Mouse (Mus musculus) E14TG2a.4 (cell line): ENCODE measurements around the gene Atp8a2.
"Not testable (repeated sequence)": the region's sequence is repeated elsewhere in the genome, so short reads cannot be mapped to it uniquely, and the experiment has no call there.

Experiments used
- H3K27me3 ChIP-seq: 2 replicates; pipeline ENCODE4 v1.6.1; 2014; ENCODE audit warnings: low read length, control low read depth; ENCODE audit not compliant: insufficient read depth
- H3K36me3 ChIP-seq: 2 replicates; pipeline ENCODE4 v1.6.1; 2014; ENCODE audit warnings: low read length, control low read depth; ENCODE audit not compliant: insufficient read depth
- H3K4me1 ChIP-seq: replicated peaks from 2 replicates; pipeline ENCODE4 v1.6.1; 2014; ENCODE audit warnings: low read depth, low read length, control low read depth
- H3K4me3 ChIP-seq: replicated peaks from 2 replicates; pipeline ENCODE4 v1.5.1; 2014; ENCODE audit warnings: mild to moderate bottlenecking, low read length
- H3K9me3 ChIP-seq: 2 replicates; pipeline ENCODE4 v1.6.1; 2014; ENCODE audit warnings: low read length, control low read depth
- CTCF ChIP-seq: conservative IDR thresholded peaks from 2 replicates; pipeline ENCODE4 v1.5.1; 2014; ENCODE audit warnings: low read length
- NANOG ChIP-seq: IDR thresholded peaks from 2 replicates; pipeline ENCODE4 v1.6.1; 2014; ENCODE audit warnings: borderline replicate concordance, low read length, mixed read lengths
- POU5F1 ChIP-seq: IDR thresholded peaks from 2 replicates; pipeline ENCODE4 v1.6.1; 2014; ENCODE audit warnings: low read length, borderline replicate concordance

Atp8a2 gene

GRCm38 (mm10) chr14:59836876-59837543 lies 360.0 kb downstream of the Atp8a2 start:
- peaks cover 12% of the 10 kb centered on the region for H3K9me3 ChIP-seq
- no peaks in the 10 kb centered on the region for H3K36me3 ChIP-seq
- H3K4me1 ChIP-seq = no peaks in the 10 kb centered on the region
- no peak overlapping the region for H3K4me3 ChIP-seq
- no peak for TF ChIP-seq NANOG
- TF ChIP-seq POU5F1 = no peak
- TF ChIP-seq CTCF = no peak
- no peaks in the 10 kb centered on the region for H3K27me3 ChIP-seq

- Histone ChIP-seq H3K4me1 (no peaks in the 10 kb centered on the region), H3K36me3 (no peaks in the 10 kb centered on the region), H3K4me3 (no peak overlapping the region), H3K27me3 (peaks cover 2% of the 10 kb centered on the region; the same call in 1 of the 2 replicates), H3K9me3 (no peaks in the 10 kb centered on the region)
- no peak for TF ChIP-seq NANOG
- TF ChIP-seq POU5F1 = no peak
- no peak for TF ChIP-seq CTCF
Observed at GRCm38 (mm10) chr14:59829580-59829979, 367.4 kb downstream of the Atp8a2 start.

GRCm38 (mm10) chr14:59827409-59827808 lies 369.6 kb downstream of the Atp8a2 start:
- TF ChIP-seq POU5F1 (no peak), CTCF (no peak), NANOG (no peak)
- Histone ChIP-seq H3K4me3 (no peak overlapping the region), H3K36me3 (no peaks in the 10 kb centered on the region), H3K27me3 (peaks cover 5% of the 10 kb centered on the region; the same call in 1 of the 2 replicates), H3K9me3 (no peaks in the 10 kb centered on the region), H3K4me1 (no peaks in the 10 kb centered on the region)

GRCm38 (mm10) chr14:59820115-59820419 lies 376.9 kb downstream of the Atp8a2 start:
- no peaks in the 10 kb centered on the region for H3K4me1 ChIP-seq

GRCm38 (mm10) chr14:59819215-59820114 lies 377.5 kb downstream of the Atp8a2 start:
- Histone ChIP-seq H3K4me1 (no peaks in the 10 kb centered on the region), H3K9me3 (no peaks in the 10 kb centered on the region), H3K4me3 (no peak overlapping the region), H3K27me3 (peaks cover 6% of the 10 kb centered on the region; the same call in 1 of the 2 replicates), H3K36me3 (no peaks in the 10 kb centered on the region)
- TF ChIP-seq POU5F1 (no peak), NANOG (no peak), CTCF (no peak)

More at GRCm38 (mm10) chr14:59820115-59820419, 376.9 kb downstream of the Atp8a2 start:
- Histone ChIP-seq H3K27me3 (peaks cover 6% of the 10 kb centered on the region; the same call in 1 of the 2 replicates), H3K36me3 (no peaks in the 10 kb centered on the region), H3K4me3 (no peak overlapping the region), H3K9me3 (no peaks in the 10 kb centered on the region)
- TF ChIP-seq POU5F1 = no peak
- TF ChIP-seq CTCF = no peak
- no peak for TF ChIP-seq NANOG

- H3K27me3 ChIP-seq, H3K4me3 ChIP-seq, H3K36me3 ChIP-seq, H3K9me3 ChIP-seq: not testable (repeated sequence)
- peaks cover 39% of the 10 kb centered on the region for H3K4me1 ChIP-seq
Observed at GRCm38 (mm10) chr14:59810316-59810715, 386.7 kb downstream of the Atp8a2 start.

GRCm38 (mm10) chr14:59809790-59810189 lies 387.2 kb downstream of the Atp8a2 start:
- Histone ChIP-seq H3K36me3 (no peaks in the 10 kb centered on the region), H3K4me1 (peaks cover 42% of the 10 kb centered on the region), H3K9me3 (no peaks in the 10 kb centered on the region), H3K27me3 (no peaks in the 10 kb centered on the region), H3K4me3 (no peak overlapping the region)
- no peak for TF ChIP-seq POU5F1
- no peak for TF ChIP-seq CTCF
- no peak for TF ChIP-seq NANOG

- H3K27me3 ChIP-seq = no peaks in the 10 kb centered on the region
- peaks cover 5% of the 10 kb centered on the region; the same call in 1 of the 2 replicates for H3K9me3 ChIP-seq
- H3K36me3 ChIP-seq = no peaks in the 10 kb centered on the region
- H3K4me1 ChIP-seq = peaks cover 42% of the 10 kb centered on the region
- no peak overlapping the region for H3K4me3 ChIP-seq
- no peak for TF ChIP-seq CTCF
- TF ChIP-seq POU5F1 = no peak
- TF ChIP-seq NANOG = no peak
Observed at GRCm38 (mm10) chr14:59807528-59808300, 389.3 kb downstream of the Atp8a2 start.
